Mouse (Mus musculus) brain, embryonic 18.5 days (tissue): ENCODE data around the gene Gm20388.

Experiments used
- DNase-seq: peaks from one replicate; pipeline ENCODE4 v3.0.0-alpha.2; 2012; ENCODE audit warnings: low read depth, low spot score

Gene Gm20388

DNA sequence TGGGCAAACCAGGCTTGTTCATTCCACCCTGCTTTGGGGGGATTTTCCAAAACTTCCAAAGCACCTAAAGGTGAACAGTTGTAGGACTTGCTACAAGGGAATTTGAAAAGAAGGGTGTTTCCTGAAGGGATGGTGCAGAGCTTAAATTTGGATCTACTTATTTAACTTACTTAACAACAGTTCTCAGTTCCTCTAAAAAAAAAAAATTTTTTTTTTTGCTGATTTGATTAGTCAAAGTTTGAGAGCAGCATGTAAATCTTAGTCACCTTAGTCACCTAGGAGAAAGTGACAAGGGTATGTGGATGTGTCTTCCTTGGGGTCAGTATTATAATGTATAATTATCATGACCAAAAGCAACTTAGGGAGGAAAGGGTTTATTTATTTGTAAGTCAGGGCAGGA, 2848.0 kb downstream of the Gm20388 start:
- DNase-seq, result no peak

DNA sequence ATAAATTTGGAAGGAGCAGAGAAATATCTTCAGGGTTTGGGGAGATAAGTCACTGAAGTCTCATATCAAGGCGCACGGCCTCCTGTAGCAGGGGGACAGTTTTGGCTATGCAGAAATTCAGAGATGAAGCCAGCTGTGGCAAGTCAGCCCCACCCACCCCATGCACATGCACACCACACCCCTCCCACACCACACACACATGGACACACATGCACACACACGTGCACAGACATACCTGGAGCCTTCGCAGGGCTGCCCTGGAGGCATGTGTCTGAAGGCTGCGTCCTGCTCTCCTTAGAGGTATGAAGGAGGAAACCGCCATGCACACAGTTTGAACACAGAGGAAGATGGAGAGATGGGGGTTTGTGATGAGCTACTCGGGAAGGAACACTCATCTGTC, 2849.5 kb downstream of the Gm20388 start:
- no peak for DNase-seq

DNA sequence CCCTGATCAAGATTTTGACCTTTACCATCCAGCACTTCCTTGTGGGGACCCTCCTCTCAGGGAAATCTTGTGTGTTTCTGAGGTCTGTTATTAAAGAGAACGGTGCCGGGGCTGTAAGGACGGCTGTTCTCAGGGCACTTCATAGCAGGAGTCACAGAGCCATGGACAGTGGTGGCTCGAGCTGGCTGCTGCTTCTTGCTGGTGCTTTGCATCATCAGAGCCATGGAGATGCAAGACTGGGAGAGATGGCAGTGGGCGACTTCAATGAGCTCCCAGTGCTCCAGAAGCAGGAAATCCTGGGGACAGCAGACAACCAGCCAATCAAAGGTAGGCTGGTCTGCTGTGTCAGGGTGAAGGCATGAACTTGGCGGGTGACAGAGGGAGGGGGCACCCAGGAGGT, 2850.5 kb downstream of the Gm20388 start:
- DNase-seq, result no peak

DNA sequence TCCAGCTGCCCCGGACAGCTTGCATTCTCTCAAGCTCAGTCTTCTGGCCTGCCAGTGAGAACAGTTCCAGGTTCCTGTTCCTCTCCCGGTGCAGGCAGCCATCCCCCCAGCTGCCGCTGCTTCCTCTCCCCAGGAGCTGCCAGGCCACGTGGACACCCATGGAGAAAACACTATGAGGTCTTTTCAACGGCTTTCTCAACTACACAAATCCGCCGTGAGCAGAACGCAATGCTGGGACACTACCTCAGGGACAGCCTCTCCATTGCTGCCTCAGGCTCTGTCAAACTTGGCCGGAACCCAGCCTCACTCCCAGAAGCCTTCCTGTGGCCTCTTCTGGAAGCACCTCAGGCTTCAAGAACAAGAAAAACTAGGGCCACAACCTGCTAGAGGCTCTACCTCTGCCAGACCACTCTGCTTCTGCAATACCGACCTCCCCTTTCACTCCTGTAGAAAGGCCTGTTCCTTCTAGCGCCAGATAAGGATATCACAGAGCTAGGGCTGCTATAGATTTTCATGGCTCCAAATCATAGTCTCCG, 2852.2 kb downstream of the Gm20388 start:
- no peak for DNase-seq

DNA sequence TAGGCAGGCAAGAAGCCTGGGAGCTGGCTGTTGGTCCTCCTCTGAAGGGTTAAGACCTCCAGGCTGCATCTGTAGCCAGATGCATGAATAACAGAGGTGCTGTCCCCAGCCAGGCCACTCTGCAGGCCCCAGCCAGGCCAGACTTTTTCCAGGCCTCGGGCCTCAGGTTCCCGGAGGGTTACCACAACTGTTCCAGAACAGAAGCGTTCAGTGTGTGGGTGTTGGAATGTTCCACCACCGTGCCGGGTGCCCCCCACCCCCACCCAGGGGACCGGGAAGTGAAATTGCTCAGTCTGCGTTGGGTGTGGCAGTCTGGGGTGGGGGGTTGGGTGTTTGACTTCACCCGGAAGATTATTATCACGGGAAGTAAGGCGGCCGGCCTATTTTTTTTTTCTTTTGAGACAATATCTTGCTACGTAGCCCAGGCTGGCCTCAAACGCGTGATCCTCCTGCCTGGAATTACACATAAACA, 2852.7 kb downstream of the Gm20388 start:
- no peak for DNase-seq

DNA sequence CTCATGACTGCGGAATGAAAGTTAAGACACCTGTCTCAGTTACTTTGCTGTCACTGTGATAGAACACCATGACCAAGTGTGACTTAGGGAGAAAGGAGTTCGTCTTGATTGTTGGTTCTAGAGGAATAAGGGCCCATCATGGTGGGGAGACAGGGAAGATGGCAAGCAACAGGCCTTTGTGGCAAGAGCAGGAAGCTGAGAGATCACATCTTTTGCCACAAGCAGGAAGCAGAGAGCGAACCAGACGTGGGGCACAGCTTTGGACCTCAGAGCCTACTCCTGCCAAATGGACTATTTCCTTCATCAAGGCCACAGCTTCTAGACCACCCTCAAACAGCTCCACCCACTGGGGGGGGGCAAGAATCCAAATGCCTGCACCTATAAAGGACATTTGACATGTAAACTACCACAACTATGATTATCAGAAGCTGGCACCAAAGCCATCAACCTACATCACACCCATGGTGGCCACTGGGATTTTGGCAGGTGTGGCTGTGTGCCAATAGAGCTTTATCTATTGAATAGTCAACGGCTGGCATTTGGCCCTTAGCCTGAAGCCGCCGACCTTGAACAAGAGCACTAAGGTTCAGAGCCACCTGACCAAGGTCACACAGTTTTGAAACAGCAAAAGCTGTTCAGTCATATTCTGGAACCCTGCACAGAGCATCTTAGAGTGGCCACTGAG, 2854.3 kb downstream of the Gm20388 start:
- DNase-seq, result no peak

DNA sequence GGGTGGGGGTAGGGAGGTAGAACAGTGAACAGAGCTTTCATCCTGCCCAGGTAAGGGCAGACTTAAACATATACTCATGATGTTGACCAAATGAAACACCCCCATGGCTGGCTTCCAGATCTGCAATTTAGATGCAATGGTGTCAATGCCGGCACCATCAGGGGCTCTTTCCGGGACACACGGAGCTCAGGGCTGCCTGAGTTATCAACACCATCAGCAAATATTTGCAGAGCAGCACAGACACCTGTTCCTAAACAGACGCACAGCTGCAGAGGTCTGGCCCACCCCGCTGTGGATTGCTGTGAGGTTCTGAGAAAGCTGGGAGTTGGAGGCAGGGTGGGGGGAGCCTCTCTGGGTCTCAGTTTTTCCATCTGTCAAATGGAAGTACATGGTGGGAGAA, 2855.5 kb downstream of the Gm20388 start:
- no peak for DNase-seq

DNA sequence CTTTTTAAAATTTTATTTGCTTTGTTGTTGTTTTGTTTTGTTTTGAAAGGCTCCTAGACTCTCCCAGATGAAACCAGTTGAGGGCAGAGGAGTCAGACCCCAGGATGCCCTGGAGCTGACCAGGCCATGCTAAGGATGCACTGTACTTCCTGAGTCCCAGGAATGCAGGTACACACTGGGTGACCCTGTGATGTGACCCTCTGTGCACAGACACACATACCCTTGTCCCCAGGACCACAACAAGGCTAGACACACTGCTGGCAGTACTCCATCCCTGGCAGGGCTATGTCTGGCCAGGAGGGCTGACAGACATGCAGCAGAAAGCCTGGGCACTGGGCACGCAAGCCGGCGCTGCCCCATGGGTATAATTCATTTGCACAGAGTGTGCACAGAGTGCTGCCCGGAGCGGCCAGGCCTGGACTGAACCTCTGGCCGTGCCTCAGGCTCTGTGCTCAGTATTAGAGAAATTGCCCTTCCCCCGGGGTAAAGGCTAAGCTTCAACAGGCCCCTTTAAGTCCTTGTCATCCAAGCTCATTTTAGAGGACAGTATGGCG, 2856.1 kb downstream of the Gm20388 start:
- DNase-seq, result no peak

DNA sequence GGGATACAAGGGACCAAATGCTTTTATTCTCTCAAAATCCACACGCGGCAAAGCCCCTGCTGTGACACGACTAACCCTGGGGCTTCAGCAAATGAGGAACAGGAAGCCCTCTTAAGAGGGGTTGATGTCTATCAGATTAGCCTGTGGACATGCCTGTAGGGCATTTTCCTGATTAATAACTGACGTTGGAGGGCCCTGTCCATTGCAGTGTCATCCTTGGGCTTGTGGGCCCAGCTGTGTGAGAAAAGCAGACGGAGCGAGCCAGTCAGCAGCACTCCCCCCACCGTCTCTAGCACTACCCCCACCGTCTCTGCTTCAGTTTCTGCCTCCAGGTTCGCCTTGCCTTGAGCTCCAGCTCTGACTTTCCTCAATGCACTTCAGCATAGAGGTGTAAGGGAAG, 2856.6 kb downstream of the Gm20388 start:
- no peak for DNase-seq

DNA sequence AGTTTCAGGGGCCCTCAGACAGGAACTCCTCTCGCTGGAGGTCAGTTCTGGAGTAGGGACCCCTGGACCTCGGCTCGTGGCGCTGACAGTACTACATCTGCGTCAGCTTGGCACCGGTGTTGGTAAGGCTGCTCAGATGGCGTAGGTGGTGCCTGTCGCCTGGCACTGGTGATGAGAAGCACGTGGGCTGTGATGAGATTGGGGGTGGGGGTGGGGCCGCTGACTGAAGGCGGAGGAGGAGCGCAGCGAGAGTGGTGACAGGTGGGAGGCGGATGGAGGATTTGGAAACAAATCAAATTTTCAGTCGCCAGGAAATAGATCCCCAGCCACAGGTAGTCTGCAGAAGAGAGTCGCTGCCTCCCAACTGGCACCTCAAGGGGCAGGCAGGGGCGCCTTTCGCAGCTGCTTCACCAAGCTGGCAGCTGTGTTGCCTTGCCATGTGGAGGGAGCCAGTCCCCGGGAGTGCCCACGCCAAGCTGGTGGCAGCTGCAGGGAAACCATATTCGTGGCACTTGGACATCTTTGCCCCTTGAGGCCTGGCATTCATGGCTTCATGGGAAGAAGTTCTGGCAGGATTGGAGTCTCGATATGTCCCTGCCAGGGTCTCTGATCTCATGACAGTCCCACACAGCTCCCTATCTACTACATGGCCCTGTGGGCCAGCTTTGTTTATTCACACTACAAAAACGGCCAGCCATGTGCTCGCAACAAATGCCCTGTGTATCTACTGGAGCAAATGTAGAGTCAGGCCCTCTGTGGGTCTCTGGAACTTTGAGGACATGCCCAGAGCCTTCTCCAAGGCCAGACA, 2858.8 kb downstream of the Gm20388 start:
- DNase-seq, result no peak

DNA sequence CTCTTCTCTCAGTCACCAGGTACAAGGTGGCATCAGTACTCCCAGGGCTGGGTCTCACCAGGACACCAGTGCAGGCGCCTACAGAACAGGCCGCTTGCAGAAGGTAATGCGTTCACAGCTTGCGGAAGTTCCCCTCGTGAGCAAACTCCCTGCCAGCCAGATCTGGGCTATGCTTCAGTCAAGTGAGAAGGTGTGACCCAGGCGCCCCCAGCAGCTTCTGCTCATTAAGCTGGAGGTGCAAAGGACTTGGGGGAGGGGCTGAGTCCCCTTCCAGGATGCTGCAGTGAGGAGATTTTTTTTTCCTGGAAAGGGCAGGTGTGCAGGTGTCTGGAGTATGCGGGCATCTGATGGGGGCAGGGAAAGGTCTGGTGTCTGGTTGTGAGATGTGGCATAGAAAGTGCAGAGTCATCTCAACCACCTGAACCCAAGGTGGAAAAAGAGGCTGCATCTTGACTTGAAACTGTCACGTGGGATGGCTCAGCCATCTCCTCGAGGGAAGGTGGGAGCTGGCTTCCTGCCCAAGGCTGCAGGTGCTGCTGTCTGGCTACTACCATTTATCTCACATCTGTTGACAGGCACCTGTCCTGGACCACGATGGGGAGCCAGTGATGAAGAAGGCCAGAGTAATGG, 2861.9 kb downstream of the Gm20388 start:
- DNase-seq, result no peak

DNA sequence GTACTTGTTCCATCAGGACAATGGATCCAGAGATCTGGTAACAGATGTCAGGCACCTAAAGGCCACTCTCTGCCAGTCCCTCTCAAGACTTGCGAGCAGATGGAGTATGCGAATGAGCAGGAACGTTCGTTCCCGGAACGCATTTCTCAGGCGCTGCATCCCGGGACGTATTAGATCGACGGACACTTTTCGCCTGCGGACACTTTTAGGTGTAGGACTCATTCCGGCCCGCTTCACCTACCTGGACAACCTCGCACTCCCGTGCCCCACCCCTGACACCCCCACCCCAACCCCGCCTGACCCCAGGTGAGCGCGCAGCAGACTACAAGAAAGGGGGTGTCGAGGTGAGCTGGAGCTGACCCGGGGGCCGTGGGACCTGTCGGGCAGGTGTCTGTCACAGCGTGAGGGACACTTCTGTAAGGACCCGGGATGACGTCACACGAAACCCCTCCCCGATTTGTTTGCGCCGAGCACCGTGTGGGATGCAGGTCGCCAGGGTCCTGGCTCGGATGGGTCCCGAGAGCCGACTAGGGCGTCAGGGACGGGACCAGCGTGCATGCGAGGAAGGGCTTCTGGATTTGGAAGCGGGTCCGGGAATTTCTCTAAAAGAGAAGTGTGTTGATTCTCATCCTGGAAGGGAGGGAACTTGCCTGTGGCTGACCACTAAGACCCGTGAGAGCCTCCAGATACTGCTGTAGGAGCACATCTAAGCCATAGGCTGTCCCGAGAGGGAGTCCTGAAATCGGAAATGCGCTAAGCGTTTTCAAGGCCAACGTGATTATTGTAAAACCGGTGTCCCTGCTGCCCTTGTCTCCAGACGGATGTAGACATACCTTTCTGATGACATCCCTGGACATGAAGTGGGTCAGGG, 2864.9 kb downstream of the Gm20388 start, which contains the start of gene Acsf3:
Gene Acsf3, plus strand, starts transcription at position 202 of the 871 bp plus-strand sequence.
- DNase-seq, result no peak

DNA sequence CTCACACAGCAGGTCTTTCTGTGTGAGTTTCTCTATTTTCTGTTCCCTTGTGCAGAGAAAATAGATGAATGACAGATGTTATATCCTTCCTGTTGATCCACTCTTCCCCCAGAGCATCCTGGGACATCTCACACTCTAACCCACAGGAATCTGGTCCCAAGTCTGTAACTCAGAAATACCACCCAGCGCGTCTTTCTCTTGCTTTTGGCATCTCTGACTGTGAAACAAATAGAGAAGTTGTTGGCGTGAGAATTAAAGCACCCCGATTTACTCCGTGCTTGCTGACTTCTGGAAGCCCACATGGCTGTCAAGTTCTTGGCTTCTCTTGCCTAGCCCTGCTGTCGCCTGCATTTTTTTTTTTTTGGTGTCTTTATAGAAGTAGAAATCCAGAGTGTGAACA, 2867.1 kb downstream of the Gm20388 start:
- no peak for DNase-seq

DNA sequence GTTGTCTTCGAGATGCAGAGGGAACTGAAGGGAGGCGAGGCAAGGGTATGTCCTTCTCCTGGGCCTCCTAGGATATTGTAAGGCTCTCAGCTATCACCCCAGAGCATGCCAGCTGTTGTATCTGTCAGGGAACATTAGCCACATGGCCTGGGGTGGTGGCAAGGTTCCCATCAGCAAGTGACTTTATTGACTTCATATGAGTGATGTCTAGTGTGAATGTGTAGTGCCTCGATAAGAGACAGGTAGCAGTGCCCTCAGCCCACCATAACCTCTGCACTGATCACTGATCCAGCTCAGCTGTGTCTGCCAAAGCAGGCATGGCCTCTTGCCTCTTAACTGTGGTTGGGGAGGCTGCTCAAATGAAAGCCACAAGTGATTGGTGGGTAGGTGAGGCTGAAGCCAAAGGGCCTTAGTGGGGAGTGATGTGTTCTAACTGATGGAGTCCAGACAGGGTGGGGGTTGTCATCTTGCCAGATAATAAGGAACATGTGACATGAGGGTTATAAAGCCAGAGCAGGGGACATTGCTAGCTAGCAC, 2868.1 kb downstream of the Gm20388 start:
- DNase-seq, result no peak

DNA sequence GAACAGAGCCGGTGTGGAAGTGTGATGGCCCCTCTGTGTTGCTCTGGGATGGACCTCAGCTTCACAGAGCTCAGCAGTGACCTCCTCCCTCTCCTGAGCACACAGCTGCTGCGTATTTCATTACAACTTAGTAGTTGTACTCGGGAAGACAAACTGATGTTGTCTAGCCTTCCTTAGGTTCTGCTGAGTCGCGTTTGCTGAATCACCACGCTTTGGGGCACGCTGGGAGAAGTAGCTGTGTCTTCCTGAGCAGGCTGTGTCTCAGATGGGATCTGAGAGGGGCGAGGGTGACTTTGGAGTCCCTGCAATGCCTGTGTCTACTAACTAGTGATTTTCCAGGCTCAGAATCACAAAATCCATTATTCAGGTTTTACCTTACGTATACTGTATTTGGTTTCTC, 2868.6 kb downstream of the Gm20388 start:
- no peak for DNase-seq

DNA sequence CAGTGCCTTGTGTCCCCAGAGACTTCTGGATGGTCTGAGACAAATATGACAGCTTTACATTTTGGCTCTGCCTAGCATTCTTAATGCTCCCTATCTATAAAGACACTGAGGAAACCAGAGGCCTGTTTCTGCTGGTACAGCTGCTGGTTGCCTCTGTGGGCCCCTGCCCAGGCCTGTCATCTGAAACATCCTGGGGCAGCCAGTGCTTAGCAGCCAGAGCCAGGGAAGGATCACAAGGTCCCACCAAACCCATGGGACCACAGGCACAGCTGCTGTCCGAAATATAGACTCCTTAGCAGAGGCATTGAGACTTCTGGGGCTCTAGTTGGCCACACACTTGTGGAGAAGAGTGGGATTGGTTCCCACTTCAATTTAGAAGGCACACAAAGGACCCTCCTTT, 2874.1 kb downstream of the Gm20388 start:
- no peak for DNase-seq

DNA sequence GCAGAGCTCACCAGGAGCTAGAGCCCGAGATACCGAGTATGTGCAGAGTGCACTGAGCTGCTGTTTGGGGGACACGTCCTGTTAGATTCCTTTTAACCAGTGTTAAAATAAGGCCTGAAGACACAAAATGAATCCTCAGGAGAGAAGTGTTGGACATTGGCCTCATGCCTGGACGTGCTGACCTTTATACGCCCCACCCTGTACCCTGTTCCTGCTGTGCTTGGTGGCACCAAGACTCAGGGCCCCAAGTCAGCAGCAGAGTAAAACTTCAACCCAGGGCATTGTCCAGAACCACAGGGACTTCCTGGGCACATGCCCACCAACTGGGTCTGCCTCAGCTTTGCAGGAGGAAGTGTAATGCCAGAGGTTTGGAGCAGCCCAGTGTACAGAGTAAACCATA, 2879.2 kb downstream of the Gm20388 start:
- no peak for DNase-seq

DNA sequence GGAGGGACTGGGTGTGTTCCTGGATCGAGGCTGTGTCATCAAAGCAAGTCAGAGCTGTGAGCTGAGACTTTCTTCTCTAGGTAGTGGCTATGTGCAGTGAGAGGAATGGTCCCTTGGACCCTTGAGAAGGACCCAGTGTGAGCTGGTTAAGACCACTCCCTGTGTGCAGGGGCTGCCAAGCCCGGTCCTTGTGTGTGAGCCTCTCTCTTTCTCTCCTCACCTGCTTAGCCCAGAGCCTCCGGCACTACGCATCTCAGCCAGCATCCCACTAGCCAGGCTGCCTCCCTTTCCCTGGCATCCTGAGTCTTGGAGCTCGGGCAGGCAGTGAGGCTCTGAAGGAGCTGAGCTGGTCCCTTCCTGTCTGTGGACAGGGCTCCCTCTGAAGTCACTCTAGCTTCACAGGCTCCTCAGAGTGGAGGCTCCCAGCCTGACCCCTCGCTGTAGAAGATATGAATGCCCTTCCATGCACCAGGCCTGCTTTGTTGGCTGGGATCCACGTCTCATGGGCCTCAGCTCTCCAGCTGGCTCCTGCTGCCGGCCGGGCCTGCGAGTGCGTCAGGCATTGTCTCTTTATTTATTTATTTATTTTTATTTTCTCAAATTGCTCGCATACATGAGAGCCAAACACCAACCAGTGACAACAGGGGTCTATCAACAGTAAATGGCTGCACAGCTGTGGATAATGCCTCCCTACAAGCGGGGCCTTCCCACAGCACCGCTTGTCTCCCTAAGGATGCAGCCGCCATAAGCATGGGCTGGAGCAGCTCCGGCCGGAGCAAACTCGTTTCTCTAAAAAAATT, 2882.9 kb downstream of the Gm20388 start:
- no peak for DNase-seq

DNA sequence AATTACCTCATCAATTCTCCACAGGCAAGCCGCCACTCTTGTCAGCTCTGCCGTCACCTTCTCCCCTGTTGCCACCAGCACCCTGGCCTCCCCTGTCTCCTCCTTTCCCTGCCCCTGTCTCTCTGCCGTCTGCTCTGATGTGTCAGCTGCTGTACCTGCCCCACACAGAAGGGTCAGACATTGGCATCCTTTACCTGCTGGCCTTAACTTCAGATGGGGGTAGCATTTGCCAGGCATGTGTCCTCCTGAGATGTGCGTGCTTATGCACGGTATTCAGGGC, 2883.5 kb downstream of the Gm20388 start:
- no peak for DNase-seq
